Mouse (Mus musculus) urinary bladder, postnatal 36 days (tissue): ENCODE measurements at regions not wholly inside any gene's neighbourhood (a gene's known extent, or its start where the extent isn't known, plus 50 kb on each side); places are given as distances from the start of the nearest gene placed in this dataset.
"Not testable (repeated sequence)": the region's sequence is repeated elsewhere in the genome, so short reads cannot be mapped to it uniquely, and the experiment has no call there.

Experiments used
- DNase-seq, 2 experiments: peaks; one replicate each; pipeline ENCODE4 v3.0.0; 2022; ENCODE audit warnings: low spot score in 2 of 2, mixed read lengths in 1 of 2

DNA sequence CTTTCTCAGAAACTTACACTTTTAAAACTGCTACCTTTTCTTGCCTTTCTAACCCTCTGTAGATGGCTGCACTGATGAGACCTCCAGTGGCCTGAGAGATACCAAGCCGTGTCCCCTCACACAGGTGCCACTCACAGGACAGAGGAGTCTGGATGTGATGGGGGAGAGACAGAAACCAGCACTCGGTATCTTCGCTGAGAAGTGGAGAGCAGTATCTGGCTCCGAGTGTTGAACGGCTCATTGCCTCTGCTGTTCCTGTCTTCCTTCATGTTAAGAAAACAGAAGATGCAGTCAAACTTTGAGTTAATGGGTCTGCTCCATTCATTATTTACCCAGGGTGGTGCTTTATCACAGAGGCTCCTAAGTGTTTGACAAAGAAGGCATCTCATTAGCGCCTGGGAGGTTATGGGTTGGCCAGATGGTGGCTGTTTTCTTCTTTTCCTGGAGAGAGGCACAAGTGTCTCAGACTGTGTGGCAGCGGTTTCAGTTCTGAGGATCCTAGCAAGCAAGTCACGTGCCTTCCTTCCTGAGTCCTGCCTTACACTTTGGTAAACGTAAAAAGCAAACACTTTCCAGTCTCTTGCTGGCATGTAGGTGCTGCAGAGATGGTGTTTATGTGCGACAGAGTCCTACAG, 248.6 kb downstream of the Sec16b start:
- DNase-seq = no peak

DNA sequence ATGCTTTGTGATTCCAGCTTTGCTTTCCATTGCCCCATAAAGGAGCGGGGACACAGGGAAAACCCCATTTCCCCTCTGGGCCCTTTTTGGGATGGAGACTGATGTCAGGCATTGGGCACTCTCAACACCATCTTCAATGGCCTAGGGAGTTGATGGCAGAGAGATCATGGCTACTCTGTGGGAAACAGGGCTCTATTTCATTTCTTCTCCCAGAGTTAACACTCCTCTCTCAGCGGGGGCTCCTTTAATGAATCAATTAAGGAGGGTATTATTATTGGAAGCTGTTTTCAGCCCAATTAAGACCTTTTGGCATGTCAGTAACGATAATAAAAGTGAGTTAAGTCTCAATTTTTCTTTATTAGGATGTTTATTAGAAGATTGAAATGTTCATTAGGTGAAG, 250.4 kb downstream of the Sec16b start:
- no peak for DNase-seq

DNA sequence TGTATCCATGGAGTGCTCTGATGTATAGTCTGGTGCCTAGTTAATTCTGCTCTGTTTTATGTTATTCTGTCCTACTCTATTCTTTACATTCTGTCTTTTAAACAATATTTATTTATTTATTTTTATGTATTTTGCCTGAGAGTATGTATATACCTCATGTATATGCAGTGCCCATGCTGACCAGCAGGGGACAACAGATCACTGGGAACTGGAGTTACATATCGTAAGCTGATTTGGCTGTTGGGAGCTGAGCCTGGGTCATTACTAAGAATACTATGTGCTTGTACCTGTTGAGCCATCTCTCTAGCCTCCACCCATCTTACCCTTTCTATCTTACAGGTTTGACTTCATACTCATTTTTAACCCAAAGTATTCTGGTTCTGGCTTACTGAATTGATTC, 251.8 kb downstream of the Sec16b start:
- no peak for DNase-seq

DNA sequence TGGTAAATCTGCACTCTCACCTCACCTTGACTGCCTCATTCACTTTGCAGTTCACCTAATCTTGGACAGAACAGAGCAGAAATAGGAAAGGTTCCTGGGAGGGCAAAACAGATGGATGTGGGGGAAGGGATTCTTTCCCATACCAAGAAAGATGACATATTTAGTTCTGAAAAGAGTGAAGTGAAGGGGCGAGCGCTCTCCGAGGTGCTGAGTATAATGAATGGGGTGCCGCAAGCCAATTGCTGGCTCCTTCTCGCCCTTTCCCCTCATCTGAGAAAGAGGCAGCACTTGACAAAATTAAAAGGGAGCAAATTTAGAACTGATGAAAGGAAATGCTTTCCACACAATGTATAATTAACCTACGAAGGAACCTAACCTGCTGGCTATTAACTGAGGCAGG, 261.7 kb downstream of the Sec16b start:
- no peak for DNase-seq

DNA sequence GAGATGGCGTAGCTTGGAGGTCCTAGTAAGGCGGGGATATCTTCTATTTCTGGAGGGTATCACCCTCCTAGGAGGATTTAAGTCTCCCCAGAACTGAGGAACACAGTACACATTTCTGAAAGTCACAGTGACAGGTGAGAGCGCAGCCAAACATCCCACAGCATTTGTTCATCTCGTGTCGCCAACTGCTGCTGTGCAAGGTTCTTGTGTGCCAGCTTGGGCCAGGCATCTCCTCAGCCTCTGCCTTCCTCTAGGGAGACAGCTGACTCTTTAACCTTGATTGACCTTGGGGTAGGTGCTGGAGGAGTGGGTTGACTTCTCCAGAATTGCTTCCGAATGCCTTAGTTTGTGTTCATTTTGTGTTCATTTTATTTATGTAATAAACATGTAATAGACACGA, 291.2 kb downstream of the Sec16b start:
- no peak for DNase-seq

DNA sequence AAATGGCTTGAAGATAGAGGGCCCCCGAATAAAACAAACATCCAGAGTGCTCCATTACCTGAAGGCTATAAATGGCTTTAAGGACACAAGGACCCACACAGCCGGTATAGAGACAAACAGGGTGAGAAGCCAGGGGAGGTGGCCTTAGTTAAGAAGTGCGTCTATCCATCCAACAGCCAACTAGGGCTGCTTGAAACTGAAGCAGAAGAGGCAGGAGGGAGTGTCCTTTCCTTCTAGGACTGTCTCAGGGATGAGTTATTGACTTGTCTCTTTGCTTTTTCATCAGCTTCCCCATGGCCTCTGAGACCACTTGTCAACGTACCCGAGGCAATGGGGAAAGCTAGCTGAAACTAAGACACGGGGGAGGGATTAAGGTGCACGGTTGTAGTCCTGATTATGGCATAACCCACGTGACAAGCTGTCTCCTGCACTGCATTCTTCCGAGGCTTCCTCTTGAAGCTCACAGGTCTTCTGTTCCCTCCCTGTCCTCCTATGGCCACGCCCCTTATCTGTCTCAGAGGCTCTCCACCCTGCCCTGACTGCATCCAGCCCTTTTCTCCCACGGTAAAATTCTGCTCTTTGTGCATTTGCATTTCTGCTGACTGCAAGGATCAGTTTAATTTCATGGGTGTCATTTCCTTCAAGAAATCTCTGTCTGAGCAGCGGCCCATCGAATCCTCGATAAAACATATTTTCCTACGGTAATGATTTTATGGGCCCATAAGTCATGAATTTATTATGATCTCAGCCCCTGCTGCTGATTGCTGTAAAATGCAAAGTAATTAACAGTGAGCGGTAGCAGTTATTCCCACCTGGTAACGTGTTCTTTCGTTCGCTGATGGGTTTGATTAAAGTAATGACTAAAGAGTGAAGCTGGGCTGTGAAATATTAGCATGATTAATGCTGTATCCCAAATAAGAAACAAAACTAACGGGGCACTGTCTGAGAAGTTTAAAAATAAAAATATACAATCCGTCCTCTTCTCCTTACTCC, 292.3 kb downstream of the Sec16b start:
- no peak for DNase-seq

DNA sequence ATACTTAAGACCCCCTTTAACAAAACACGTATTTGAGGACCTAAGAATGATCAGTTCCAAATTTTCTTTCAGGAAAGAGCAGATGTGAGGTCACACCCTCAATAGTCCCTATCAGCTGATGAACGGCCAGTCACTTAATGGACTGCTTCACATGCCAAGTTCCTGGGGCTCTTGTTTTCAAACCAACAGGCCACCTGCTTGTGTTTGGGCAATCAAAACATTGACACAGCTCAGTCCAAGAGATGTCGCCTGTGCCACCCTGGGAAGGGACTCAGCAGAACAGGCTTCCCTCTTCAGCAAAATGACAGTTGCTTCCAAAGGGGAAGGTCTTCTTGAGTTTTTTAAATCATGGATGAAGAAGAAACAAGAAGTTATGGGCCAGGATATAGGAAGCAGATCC, 294.6 kb downstream of the Sec16b start:
- no peak for DNase-seq

DNA sequence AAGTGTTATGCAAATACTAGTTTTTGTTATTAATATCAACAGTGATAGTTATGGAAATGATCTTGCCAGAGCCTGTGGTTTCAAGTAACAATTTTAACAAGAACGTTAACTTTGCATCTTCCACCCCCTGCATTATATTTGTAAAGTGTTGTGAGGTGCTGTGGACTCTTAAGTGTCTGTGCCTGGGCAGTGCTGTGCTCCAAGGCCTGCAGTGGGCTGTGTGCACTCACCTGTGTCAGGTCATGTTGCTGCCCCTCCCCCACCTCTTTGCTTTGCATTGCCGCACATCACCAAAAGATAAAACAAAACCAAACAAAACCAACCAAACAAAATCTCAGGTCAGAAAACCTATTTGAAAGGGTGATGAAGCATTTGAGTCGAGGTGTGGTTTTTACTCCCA, 297.7 kb downstream of the Sec16b start:
- no peak for DNase-seq

DNA sequence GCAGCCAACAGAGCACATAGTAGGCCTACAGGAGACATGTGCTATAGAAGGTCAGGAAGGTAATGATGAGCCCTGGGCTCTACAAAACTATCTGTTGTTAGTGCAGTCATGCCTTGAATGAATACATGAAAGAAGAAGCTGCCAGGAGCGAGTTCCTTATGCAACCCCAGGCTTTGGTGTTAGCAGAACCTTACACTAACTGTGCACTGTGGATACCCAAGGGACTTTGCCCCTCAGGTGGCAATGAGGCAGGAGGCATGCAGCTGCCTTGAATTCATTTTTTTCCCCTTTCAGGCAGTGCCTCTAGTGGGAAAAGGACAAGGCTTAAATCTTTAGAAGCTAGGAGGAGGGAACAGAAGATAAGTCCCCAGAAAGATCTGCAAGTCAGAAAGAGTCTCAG, 299.8 kb downstream of the Sec16b start:
- no peak for DNase-seq

DNA sequence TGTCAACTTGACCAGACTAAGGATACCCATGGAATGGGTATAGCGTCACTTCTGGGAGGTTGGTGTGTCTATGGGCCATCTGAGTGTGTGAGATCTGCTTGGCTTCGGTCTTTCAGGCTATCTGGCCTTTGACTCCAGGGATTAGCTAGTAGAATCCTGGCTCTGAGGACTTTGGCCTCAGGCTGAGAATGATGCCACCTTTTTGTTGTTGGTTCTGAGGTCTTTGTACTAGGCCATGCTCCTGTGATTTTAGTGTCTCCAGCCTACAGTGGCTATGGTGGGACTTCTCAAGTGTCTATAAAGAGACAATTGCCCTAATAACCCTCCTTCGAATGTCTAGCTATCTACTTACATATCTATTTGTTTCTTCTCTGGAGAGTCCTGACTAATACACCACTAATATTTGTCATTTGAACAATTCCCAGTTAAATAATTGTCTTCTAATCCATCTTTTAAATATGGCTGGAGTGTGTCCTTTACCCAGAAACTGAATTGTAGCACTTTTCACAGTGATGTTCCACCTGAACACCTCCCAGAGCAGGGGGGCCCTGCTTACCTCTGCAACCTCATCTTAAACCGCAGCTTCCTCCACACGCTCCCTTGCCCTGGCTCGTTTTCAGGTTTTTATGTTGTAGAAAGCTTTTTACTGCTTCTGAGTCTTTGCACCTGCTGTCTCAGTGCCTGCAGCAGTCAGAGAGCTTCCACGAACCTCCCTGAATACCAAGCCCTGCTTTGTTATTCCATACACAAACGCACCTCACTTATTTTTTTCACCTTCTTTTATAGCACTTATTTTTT, 303.3 kb downstream of the Sec16b start:
- DNase-seq = no peak

DNA sequence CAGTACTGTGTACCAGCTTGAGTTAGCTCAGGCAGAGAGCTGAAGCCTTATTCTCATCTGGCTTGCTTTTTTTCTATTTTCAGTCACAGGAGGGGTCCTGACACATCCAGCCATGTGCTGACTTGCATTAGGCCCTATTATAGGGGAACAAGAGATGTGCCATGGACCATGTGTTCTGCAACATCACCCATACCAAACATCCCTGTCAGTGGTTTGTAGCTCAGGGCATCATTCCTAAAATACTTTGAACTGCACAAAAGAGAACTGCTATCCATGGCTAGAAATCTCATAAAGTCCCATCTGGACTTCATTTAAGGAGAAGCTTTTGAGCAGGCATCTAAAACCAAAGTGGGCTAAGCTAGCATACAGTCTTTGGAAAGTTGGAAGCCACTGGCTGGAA, 304.1 kb downstream of the Sec16b start:
- DNase-seq = no peak

DNA sequence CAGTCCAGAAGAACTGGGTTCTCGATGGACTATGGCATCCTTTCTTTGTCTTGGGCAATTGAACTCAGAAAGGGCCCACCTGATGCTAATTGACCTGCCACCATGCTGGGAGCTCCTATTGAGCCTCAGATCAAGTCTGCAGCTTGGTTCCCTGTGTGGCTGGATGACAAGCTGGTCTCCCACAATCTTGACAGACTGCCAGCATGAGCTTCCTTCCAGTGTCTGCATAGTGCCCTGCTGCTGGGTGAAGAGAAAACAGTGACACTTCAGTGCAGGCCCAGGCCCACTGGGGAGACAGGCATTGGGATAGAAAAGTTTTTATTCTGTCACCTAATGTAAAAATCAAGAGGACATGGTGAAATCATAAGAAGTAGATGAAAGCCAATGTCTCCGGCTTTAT, 321.4 kb downstream of the Sec16b start:
- no peak for DNase-seq

DNA sequence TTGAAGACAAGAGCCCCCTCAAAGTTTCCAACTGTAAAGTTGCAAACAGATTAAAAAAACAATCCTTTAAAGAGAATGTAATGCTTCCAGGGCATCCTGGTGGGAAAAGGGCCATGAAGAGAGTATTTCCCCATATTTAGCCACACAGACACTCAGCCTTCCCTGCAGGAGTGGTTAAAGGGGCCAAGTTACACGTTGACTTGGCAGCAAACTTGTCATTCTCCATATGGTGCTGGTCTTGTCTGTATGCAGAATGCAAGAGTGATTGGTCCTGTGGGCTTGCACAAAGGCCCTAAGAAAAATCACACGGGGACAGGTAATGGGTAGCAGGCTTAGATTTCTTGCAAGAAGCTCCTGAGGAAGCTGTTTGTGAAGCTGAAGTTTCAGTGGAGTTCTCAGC, 325.0 kb downstream of the Sec16b start:
- no peak for DNase-seq

DNA sequence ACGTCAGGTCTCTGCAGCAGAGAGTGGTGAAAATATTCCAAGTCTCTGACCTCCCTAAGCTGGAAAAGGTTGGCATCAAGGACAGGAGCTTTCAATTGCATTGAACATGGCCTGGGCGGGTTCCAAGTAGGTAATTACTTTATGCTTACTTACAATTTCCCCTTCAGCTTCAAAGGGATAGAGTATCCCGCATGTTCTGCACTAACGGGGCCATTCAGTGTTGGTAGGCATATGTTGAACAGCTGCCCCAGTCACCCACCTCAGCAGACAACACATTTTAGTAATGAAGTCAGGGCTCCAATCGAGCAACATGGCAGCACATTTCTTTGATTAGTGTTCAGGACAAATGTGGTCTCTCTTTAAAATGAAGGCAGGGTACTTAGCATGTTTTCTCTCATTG, 366.2 kb downstream of the Sec16b start:
- DNase-seq = no peak

DNA sequence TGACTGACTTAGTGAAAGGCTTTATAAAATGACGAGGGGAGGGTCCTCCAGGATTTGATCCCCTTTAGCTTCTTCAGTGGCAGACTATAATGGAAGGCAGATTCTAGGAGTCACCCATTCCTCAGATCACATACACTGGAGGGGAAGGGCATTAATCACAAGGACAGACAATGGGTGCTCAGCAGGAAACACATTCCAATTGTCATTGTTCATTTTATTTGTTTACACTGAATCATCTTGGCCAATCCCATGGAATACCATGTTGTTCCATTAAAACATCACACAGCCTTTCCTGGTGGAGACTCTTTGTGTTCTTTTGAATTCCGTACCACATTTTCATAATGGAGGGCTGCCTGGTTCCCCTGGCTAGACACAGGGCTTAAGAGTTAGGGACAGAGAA, 368.5 kb downstream of the Sec16b start:
- DNase-seq = no peak

DNA sequence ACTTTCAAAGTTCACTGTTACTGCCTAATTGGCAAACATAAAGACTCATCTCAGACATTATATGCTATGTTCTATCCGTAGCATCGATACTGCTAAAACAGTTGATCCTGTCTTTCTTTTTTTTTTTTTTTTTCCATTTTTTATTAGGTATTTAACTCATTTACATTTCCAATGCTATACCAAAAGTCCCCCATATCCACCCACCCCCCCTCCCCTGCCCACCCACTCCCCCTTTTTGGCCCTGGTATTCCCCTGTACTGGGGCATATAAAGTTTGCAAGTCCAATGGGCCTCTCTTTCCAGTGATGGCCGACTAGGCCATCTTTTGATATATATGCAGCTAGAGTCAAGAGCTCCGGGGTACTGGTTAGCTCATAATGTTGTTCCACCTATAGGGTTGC, 370.6 kb downstream of the Sec16b start:
- DNase-seq = not testable (repeated sequence)

DNA sequence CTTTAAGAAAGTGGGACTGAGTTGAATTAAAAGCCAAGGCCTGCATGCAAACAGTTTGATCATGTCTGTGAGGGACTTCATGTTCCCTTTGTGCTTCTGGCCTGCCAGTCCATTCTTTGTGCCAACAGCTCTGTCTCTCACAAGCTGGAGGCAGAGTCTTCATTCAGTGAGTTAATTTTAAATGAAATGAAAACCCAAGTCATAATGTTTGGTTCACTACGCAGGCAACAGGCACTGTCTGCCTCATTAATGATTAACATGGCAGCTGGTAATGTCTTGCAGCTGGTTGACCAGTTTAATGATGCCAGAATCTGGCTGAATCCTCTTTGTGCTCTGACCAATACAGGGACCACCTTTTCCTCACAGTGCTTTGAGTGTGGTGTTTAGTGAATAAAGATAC, 380.6 kb downstream of the Sec16b start:
- no peak for DNase-seq

DNA sequence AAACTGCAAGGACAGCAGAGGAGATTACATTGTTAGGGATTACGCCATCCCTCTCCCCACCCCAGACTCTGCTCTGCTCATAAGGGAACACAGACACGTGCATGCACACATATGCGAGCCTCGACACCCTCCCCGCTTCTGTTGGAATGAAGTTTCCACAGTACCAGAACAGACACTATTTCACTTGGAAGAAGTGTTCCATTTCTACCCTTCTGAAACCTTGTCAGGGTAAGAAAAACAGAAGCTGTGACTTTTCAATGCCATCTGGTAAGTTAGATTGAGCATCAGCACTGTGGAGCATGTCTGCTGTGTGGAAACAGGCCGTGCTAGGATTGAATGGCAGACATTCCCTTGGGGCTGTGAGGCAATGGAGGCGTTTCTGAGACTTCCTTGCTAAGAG, 382.0 kb downstream of the Sec16b start:
- no peak for DNase-seq

DNA sequence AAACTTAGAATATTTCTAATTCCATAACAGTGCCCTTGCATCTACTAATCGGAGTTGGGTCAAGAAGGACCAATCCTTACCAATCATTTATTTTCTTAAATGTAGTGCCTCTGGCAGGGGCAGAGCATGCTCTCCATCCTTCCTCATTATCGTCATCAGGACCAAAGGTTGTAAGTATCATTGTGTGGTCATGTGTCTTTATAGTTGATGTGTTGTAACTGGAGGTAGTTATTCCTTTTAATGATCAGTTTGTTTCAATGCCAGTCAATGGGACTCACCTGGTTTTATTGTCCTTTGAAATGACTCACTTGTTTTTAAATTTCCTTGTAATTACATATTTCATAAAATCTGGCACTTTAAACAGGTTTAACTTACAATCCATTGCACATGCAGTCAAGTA, 399.6 kb downstream of the Sec16b start:
- DNase-seq = no peak

DNA sequence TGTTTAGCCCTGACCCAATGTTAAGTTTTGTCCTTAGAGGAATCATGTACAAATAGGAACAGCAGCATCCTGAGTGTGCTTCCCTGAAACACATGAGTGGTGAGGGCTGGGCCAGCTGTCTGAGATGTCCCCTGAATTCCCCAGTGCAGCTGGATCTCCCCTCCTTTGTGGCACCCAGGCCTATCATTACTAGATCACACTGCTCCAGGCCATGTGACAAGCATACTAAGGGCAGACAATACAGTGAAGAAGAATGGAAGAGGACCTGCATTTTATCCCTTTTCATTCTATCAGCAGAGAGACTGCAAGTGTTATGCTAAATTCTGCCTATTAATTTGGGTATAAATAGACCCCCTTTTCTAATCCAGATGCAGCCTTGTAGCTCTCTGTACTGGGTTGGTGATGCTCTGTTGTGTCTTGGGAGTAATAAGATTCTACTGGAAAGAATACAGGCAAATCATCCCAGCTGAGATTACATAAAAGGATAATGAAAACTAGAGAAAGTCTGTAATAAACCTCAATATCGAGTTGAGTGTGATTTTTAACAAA, 418.3 kb downstream of the Brinp2 start:
- no peak for DNase-seq

DNA sequence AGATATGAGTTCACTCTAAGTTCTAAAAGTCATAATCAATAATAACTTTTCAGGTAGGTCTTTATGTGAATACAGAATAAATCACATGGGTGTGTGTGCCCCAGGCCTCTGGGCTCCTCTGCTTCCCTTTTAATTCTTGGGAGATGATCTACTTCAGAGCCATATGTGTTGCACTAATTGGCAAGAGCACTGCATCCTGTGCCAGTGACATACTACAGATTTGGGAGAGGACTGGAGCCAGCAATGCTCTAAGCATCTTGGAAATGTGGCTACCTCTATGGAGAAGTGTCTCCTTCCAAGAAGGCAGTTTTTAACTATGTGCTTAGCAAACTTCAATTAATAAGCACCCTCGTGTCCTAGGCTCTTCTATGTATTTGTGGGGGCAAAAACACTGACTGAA, 416.6 kb downstream of the Brinp2 start:
- no peak for DNase-seq

DNA sequence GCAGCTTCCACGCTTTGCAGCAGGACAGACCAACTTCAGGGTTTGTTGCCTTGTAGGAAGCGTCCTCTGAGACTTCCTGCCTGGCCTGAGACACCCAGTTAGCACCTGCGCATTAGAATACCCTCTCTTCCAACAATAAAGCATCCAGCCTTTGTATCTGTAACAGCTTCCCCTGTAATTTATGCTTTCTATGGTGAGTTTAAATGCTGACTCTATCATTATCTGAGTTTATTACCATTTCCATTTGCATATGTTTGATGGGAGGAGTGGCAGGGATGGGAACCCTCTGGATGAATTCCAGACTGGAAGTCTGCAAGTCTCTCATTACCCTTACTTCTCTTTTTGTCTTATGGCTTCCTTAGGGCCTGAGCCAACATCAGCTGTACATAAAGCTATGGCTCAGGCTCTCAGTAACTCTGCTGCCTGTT, 415.8 kb downstream of the Brinp2 start:
- DNase-seq = no peak
